Mouse (Mus musculus) intestine, embryonic 16.5 days (tissue): ENCODE measurements around the gene Sept4. TPM values are rescaled to one million over a fixed set of nuclear protein-coding genes. Genes with fewer than 3 reads are reported as not detected.

ENCODE experiments used
- ATAC-seq: fragments of 200-750 bp; cut with Nextera tagmentation; 2 replicates; pipeline ENCODE4 v1.8.0; 2017; ENCODE audit warnings: moderate TSS enrichment, moderate library complexity
- H3K27ac ChIP-seq: fragments of 300-500 bp; sonication (generic); 2 replicates; pipeline ENCODE4 v1.5.1; 2014; ENCODE audit warnings: mild to moderate bottlenecking, low read length
- H3K27me3 ChIP-seq: fragments of 300-500 bp; sonication (generic); replicated peaks from 2 replicates; pipeline ENCODE4 v1.6.1; 2014; ENCODE audit warnings: low read length, control low read depth, mixed read lengths; ENCODE audit not compliant: control insufficient read depth, insufficient read depth
- H3K36me3 ChIP-seq: fragments of 300-500 bp; sonication (generic); 2 replicates; pipeline ENCODE4 v1.6.1; 2014; ENCODE audit warnings: low read length, control low read depth; ENCODE audit not compliant: control insufficient read depth, insufficient read depth
- H3K4me1 ChIP-seq: fragments of 300-500 bp; sonication (generic); 2 replicates; pipeline ENCODE4 v1.6.1; 2014; ENCODE audit warnings: low read length, control low read depth, mixed read lengths; ENCODE audit not compliant: control insufficient read depth, insufficient read depth
- H3K4me2 ChIP-seq: fragments of 300-500 bp; sonication (generic); 2 replicates; pipeline ENCODE4 v1.6.1; 2014; ENCODE audit warnings: low read depth, low read length, control low read depth
- H3K4me3 ChIP-seq: fragments of 300-500 bp; sonication (generic); 2 replicates; pipeline ENCODE4 v1.5.1; 2014; ENCODE audit warnings: mild to moderate bottlenecking, low read length
- H3K9ac ChIP-seq: fragments of 300-500 bp; sonication (generic); 2 replicates; pipeline ENCODE4 v1.6.1; 2014; ENCODE audit warnings: low read depth, low read length
- H3K9me3 ChIP-seq: fragments of 300-500 bp; sonication (generic); 2 replicates; pipeline ENCODE4 v1.6.1; 2016; ENCODE audit warnings: low read length, control low read depth; ENCODE audit not compliant: control insufficient read depth
- WGBS: fragments of 180-500 bp; shearing (Covaris S2); extraction: QIAGEN DNeasy Blood & Tissue Kit; methylation state at CpG from one replicate; pipeline ENCODE4 v1.1.7; 2014; 5-methylcytosine and 5-hydroxymethylcytosine counted together
- polyA plus RNA-seq: library from polyadenylated mRNA; unstranded; fragments of >200 nt; fragmentation: Nextera tagmentation; extraction: Ambion mirVana; gene quantifications from 2 replicates; pipeline ENCODE4 v1.2.1, GENCODE M21; 2015

Sept4 gene
- polyA plus RNA-seq, 1 experiment from 2014 or later, result 31.4 TPM

DNA sequence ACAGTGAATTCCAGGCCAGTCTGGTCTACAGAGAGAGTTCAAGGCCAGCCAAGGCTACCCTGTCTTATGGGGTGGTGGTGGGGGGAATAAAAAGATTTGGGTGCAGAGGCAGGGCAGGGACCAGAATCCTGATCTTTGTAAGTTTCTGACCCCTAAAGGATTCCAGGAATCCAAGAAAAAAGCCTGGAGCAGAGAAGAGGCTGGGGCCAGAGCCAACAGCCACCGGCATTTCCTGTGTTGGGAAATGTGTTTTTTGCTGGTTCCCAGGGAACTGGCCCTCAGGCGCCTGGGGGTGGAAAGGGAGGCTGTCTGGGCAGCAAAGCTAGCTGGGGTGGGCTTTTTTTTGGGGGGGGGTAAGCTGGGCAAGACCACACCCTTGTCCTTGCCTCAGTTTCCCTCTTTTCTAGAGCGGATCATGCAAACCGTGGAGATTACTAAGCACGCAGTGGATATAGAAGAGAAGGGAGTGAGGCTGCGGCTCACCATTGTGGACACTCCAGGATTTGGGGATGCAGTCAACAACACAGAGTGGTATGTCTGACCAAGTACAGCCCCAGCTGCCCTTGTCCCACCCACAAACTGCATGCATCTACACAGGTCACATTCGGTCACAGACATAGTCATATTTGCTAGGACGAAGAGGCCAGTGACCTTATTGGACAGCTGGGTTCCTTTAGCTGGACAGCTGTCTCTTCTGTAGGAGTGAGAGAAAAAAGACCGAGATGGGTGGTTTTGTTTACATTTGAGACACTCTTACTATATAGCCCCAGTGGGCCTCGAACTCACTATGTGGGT, 16.2 kb downstream of the Sept4 start:
- peak overlapping the region; percentile 68 for H3K27ac ChIP-seq
- no peaks in the 10 kb centered on the region; the same call in 1 of the 2 replicates for H3K27me3 ChIP-seq
- no peaks in the 10 kb centered on the region for H3K9me3 ChIP-seq
- WGBS, result 70% methylated on average over 10 of the region's 10 CpGs
- H3K9ac ChIP-seq, result no peak overlapping the region
- H3K4me1 ChIP-seq, result peaks cover 10% of the 10 kb centered on the region
- 0 out of 2 replicates have a peak, but pooled peaks have one; percentile 34 for ATAC-seq
- H3K4me3 ChIP-seq, result no peak overlapping the region
- H3K4me2 ChIP-seq, result no peak overlapping the region
- no peaks in the 10 kb centered on the region for H3K36me3 ChIP-seq

DNA sequence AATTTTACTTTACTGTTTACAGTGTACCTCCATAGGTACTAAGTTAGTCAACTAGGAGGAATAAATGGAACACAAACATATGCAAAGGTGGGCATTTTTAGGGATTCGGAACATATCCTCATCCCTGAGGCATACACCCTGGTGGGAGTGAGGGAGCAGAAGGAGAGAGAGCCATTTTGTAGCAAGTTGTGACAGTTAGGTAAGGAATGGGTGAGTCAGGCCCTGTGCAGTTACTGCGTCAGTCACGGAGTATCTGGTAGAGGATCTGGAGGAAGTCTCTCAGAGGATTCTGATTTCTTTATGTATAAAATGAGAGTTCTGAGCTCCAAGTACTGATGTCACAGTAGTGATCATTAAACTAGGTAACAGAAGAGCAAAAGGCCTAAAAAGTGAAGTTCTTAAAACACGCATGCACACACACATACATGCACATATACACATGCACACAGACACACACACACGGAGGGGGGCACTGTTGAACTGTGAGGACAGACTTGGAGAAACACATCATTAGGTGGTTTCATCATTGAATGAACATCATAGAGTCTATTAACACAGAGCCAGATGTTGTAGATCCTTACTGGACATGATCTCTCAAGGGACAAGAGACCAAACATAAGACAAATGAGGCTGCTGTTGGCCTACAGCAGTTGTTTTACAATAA, 18.6 kb downstream of the Sept4 start:
- Histone ChIP-seq H3K36me3 (no peaks in the 10 kb centered on the region), H3K4me1 (peaks cover 18% of the 10 kb centered on the region), H3K9ac (no peak overlapping the region), H3K4me3 (no peak overlapping the region), H3K9me3 (no peaks in the 10 kb centered on the region), H3K27me3 (no peaks in the 10 kb centered on the region), H3K27ac (no peak overlapping the region), H3K4me2 (no peak overlapping the region)
- ATAC-seq, result no peak
- 87% methylated on average over 5 of the region's 5 CpGs for WGBS

DNA sequence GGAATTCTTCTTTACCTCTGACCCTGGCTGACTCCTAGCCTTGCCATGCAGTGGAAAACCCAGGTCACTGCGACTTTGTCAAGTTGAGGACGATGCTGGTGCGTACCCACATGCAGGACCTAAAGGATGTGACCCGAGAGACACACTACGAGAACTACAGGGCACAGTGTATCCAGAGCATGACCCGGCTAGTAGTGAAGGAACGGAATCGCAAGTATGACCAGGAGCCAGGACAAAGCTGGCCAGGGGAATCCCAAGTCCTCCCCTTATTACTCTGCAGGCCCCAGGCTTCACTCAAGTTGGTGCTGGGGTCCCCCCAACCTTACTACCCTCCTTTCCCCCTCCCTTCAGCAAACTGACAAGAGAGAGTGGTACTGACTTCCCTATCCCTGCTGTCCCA, 20.9 kb downstream of the Sept4 start:
- Histone ChIP-seq H3K36me3 (no peaks in the 10 kb centered on the region), H3K27ac (no peak overlapping the region), H3K4me3 (no peak overlapping the region), H3K4me1 (peaks cover 34% of the 10 kb centered on the region), H3K27me3 (no peaks in the 10 kb centered on the region), H3K9me3 (no peaks in the 10 kb centered on the region), H3K4me2 (peak overlapping the region; percentile 72; the same call in 1 of the 2 replicates), H3K9ac (0 out of 2 replicates have a peak overlapping the region, but pooled peaks have one; percentile 7)
- ATAC-seq, result no peak
- 88% methylated on average over 8 of the region's 8 CpGs for WGBS

DNA sequence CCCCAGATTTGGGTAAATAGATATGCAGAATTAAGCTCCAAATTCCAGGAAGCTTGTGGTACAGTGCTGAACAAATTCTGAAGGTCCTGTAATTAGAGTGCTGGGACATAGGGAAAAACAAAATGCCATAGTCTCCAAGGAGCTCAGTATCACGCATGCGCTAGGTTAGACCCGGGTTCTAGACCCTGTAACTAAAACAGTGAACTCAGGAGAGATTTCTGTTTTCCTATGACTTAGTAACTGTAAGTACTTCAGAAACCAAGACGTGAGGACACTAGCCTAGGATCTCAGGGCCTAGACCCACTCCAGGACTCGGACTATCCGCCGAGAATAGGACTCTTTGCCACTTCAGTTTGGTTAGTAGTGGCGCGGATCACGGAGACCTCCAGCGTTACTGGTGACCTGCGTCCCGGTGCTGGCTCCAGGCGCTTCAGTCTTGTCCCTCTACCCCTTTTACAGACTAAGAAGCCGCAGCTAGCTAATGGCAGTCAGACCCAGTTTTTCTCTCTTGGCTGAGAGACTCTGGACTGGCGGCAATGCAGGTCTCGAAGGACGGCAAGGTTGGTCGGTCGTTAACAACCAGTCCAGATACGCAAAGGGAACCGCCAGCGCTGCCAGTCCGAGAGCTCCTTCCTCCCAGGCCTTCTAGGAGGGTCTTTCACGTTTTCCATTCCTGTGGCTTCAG, 22.3 kb downstream of the Sept4 start:
- 1% methylated on average over 25 of the region's 25 CpGs for WGBS
- peaks cover 40% of the 10 kb centered on the region for H3K4me1 ChIP-seq
- H3K27ac ChIP-seq, result peak overlapping the region; percentile 94
- H3K4me3 ChIP-seq, result peak overlapping the region; percentile 76
- no peak for ATAC-seq
- no peaks in the 10 kb centered on the region for H3K27me3 ChIP-seq
- H3K9ac ChIP-seq, result peak overlapping the region; percentile 90
- H3K9me3 ChIP-seq, result no peaks in the 10 kb centered on the region
- H3K4me2 ChIP-seq, result peak overlapping the region; percentile 72
- H3K36me3 ChIP-seq, result no peaks in the 10 kb centered on the region

DNA sequence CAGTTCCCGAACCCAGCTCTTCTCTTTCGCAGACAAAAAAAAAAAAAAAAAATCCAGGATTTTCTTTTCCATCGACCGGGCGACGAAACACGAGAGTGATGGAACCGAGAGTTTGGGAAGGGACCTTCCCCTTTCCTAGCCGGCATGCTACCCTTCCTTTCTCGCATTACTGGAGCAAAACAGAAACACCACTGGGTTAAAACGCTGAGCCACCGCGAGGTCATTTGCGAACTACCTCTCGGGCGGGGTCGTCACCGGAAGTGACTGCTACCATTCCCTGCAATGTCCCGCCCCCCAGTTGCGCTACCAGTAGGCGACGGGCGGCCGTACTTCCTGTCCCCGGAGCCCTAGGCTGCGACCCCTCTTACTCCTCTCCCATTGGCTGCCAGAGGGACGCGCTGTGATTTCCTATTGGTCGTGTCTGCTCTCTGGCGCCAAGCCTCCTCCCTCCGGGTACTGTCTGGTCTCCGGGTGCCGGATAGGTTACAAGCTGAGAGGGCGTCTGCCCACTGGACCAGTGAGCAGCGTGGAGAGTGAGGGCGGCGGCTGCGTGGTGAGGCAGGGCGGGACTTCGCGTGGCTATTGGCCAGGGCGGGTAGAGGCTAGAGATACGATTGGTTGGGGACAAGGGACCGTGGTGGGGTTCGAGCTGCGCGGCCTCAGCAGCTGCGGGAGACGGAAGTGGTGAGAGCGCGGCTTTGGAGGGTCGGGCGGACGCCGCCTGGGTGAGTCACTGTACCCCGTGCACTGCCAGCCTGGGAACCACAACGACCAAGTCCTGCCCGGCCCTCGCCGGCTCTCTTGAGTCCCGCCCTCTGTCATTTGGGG, 23.0 kb downstream of the Sept4 start, which contains the start of gene Mtmr4:
Mtmr4 (plus strand) TSS at position 637 of the 828 bp plus-strand sequence.
- peak within 1 kb of the TSS; percentile 99 for H3K4me2 ChIP-seq
- peak within 1 kb of the TSS; percentile 81 for H3K4me3 ChIP-seq
- peak within 1 kb of the TSS; percentile 90 for H3K9ac ChIP-seq
- H3K27ac ChIP-seq, result peak within 1 kb of the TSS; percentile 99
- H3K27me3 ChIP-seq, result no peaks in the 10 kb centered on the region
- under 1% methylated on average over 61 of the region's 61 CpGs for WGBS
- H3K36me3 ChIP-seq, result no peaks in the 10 kb centered on the region
- peaks cover 48% of the 10 kb centered on the region for H3K4me1 ChIP-seq
- no peaks in the 10 kb centered on the region for H3K9me3 ChIP-seq
- ATAC-seq, result peak; percentile 97

DNA sequence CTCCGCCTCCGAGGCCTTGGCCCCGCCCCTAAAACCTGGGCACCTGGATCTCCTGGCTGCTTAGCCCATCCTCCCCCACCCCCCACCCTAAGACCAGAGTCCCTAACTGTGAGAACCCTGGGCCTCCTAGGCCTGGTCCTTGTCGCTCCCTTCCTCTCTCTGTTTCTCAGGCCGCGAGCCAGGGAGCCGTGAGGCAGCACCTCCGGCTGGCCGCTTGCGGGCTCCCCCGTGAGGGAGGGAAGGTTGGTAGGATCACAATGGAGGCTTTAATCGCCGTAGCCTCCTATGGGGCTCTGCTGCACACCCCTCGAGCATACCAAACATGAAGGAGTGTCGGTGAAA, 23.6 kb downstream of the Sept4 start:
- Histone ChIP-seq H3K4me2 (peak overlapping the region; percentile 99), H3K9me3 (no peaks in the 10 kb centered on the region), H3K4me3 (peak overlapping the region; percentile 81), H3K27ac (peak overlapping the region; percentile 99), H3K27me3 (no peaks in the 10 kb centered on the region), H3K36me3 (0 out of 2 replicates have a peak, but pooled peaks cover 2% of the 10 kb centered on the region), H3K9ac (peak overlapping the region; percentile 86), H3K4me1 (peaks cover 50% of the 10 kb centered on the region)
- no peak for ATAC-seq
- WGBS, result under 1% methylated on average over 15 of the region's 15 CpGs

DNA sequence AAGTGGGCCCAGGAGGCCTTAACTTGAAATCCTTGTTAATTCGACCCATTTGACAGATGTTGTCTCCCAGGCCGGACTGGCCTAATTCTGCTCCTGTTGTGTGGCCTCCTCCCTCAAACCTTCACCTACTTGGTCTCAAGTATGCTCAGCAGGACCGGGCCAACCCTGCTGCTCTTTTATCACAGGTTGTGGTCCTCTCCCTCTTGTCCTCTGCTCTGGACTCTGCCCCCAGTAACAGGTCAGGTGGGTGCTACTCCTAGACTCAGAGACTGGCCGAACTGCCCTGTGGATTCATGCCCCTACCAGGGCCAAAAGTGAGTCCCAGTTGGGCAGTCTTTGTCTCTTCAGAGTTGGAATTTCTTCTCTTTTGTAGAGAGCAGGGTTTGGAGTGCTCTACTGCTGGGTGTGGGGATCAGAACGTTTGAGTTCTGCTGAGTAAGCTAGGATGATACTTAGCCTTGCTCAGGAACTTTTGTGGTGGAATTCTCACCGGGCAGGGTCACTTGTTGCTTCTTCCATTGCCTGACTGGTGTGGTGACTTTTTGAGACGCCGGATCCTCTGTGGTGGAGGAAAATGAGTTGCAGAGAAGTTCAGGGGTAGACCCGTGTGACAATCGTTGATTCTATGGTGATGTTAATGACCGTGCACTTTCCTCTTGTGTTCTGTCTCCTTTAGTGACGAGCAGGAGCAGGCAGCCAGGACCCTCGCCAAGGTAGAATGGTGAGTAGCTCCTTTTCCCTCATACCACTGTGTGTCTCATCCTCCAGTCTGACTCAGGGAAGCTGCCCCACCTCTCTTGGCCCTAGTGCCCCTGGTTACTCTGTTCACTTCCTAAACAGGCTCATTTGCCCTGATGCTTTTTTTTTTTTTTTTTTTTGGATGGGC, 24.3 kb downstream of the Sept4 start:
- ATAC-seq, result no peak
- H3K27me3 ChIP-seq, result no peaks in the 10 kb centered on the region
- peak overlapping the region; percentile 99 for H3K27ac ChIP-seq
- no peaks in the 10 kb centered on the region for H3K9me3 ChIP-seq
- peak overlapping the region; percentile 81 for H3K4me3 ChIP-seq
- peaks cover 50% of the 10 kb centered on the region for H3K4me1 ChIP-seq
- H3K9ac ChIP-seq, result peak overlapping the region; percentile 86
- 0 out of 2 replicates have a peak, but pooled peaks cover 7% of the 10 kb centered on the region for H3K36me3 ChIP-seq
- 34% methylated on average over 13 of the region's 13 CpGs for WGBS
- H3K4me2 ChIP-seq, result peak overlapping the region; percentile 99

DNA sequence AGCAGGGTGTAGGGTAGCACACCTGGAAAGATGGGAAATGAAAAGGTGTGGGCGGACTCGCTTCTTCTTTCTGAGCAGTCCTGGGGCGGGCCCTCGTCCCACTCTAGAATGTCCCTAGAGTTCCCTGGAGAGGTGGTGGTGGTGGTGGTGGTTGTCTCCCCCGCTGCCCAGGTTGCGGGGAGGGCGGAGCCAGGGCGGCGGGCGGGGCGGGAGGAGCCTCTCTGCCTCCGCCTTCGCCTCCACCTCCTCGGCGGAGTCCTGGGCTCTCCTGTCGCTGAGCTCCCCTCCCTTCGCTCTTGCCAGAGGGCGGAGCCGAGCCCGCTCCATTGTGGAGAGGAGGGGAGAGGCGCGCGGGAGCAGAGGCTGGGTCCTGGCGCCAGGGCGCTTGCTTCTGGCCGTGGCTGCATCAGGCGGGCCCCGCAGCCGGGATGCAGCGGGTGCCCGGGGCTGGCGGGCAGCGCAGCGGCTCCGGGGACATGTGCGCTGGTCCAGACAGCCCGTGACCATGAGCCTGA, 26.7 kb downstream of the Sept4 start:
- H3K9ac ChIP-seq, result peak overlapping the region; percentile 88
- H3K27me3 ChIP-seq, result no peaks in the 10 kb centered on the region
- peak; percentile 54 for ATAC-seq
- H3K4me2 ChIP-seq, result peak overlapping the region; percentile 99
- WGBS, result 2% methylated on average over 37 of the region's 37 CpGs
- H3K4me1 ChIP-seq, result peaks cover 55% of the 10 kb centered on the region
- peak overlapping the region; percentile 74 for H3K4me3 ChIP-seq
- H3K27ac ChIP-seq, result peak overlapping the region; percentile 79
- H3K9me3 ChIP-seq, result no peaks in the 10 kb centered on the region
- H3K36me3 ChIP-seq, result peaks cover 15% of the 10 kb centered on the region; the same call in 1 of the 2 replicates
